Mouse (Mus musculus) liver, embryonic 14.5 days (tissue): ENCODE results near the gene Fzr1. TPM values are rescaled to one million over a fixed set of nuclear protein-coding genes. Genes with fewer than 3 reads are reported as not detected.

Experiments used
- ATAC-seq: fragments of 200-750 bp; cut with Nextera tagmentation; 2 replicates; pipeline ENCODE4 v1.8.0; 2017; ENCODE audit warnings: moderate number of reproducible peaks, mild to moderate bottlenecking, moderate library complexity; ENCODE audit not compliant: insufficient read depth
- DNase-seq, 3 experiments: peaks; one replicate each; pipeline ENCODE4 v3.0.0-alpha.2; 2012 to 2013; ENCODE audit warnings: low read depth in 3 of 3, low spot score in 3 of 3
- H3K27ac ChIP-seq: fragments of 300-500 bp; sonication (generic); 2 replicates; pipeline ENCODE4 v1.5.1; 2014; ENCODE audit warnings: moderate library complexity, mild to moderate bottlenecking, control low read depth, inconsistent platforms
- H3K27me3 ChIP-seq: fragments of 300-500 bp; sonication (generic); 2 replicates; pipeline ENCODE4 v1.6.1; 2014; ENCODE audit warnings: mild to moderate bottlenecking, low read length, moderate library complexity; ENCODE audit not compliant: control insufficient read depth, insufficient read depth
- H3K36me3 ChIP-seq: fragments of 300-500 bp; sonication (generic); replicated peaks from 2 replicates; pipeline ENCODE4 v1.6.1; 2014; ENCODE audit warnings: low read depth; ENCODE audit not compliant: control insufficient read depth, insufficient read depth
- H3K4me1 ChIP-seq, 2 experiments: fragments of 200-500 bp in 1 of 2; fragments of 300-500 bp in 1 of 2; sonication (generic) in 1 of 2; replicated peaks; 2 replicates each; pipeline ENCODE4 v1.6.1; 2012 to 2014; ENCODE audit warnings: antibody characterized with exemption in 1 of 2, inconsistent platforms in 1 of 2, low read length in 1 of 2; ENCODE audit not compliant: control insufficient read depth in 2 of 2, insufficient read depth in 2 of 2
- H3K4me2 ChIP-seq: fragments of 300-500 bp; sonication (generic); 2 replicates; pipeline ENCODE4 v1.6.1; 2014; ENCODE audit warnings: low read depth, mild to moderate bottlenecking, control low read depth, moderate library complexity
- H3K4me3 ChIP-seq, 2 experiments: fragments of 200-500 bp in 1 of 2; fragments of 300-500 bp in 1 of 2; sonication (generic) in 1 of 2; 2 replicates each; pipeline ENCODE4 v1.5.1; 2012 to 2014; ENCODE audit warnings: low read depth in 2 of 2, low read length in 2 of 2, mild to moderate bottlenecking in 2 of 2, control low read depth in 1 of 2, inconsistent platforms in 1 of 2, moderate library complexity in 1 of 2; ENCODE audit not compliant: insufficient read depth in 1 of 2
- H3K9ac ChIP-seq: fragments of 300-500 bp; sonication (generic); replicated peaks from 2 replicates; pipeline ENCODE4 v1.6.1; 2014; ENCODE audit warnings: mild to moderate bottlenecking, control low read depth, moderate library complexity
- H3K9me3 ChIP-seq: fragments of 300-500 bp; sonication (generic); 2 replicates; pipeline ENCODE4 v1.6.1; 2016; ENCODE audit warnings: low read length, mixed read lengths; ENCODE audit not compliant: control insufficient read depth
- CTCF ChIP-seq: IDR thresholded peaks from 2 replicates; pipeline ENCODE4 v1.5.1; 2016; ENCODE audit warnings: antibody characterized with exemption, low read depth, control low read depth
- EP300 ChIP-seq: IDR thresholded peaks from 2 replicates; pipeline ENCODE4 v1.6.1; 2016; ENCODE audit warnings: antibody characterized with exemption, low read depth
- WGBS: fragments of 180-500 bp; shearing (Covaris S2); extraction: QIAGEN DNeasy Blood & Tissue Kit; methylation state at CpG from one replicate; pipeline ENCODE4 v1.1.7; 2014; ENCODE audit not compliant: insufficient replicate concordance; 5-methylcytosine and 5-hydroxymethylcytosine counted together
- polyA plus RNA-seq, 2 experiments: library from polyadenylated mRNA; depleted of rRNA in 1 of 2; stranded (reverse) in 1 of 2; unstranded in 1 of 2; fragments of >200 nt; fragmentation: Nextera tagmentation in 1 of 2; extraction: Ambion mirVana in 1 of 2; gene quantifications; 2 replicates each; pipeline versions ENCODE4 v1.2.1 to v1.2.3; 2012 to 2014

Fzr1 gene
- polyA plus RNA-seq, 2 experiments = 73.1 to 80.5 TPM

DNA sequence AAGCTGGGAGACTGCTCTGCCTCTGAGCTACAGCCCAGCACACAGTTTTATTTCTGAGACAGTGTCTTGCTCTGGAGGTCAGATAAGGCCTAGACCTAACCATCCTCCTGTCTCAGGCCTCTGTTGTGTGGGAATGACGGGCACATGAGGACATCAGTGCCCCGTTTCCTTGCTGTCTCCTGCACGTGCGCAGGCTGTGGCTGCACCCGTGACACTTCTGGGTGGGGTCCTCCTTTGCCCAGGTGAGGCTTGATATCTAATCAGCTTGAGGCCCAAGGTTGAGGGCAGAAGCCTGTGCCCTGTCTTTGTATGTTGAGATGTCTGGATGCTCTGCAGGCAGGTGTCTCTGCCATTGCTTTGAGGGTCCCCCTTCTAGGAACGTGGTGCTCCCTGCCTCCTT is 14.0 kb upstream of the Fzr1 start:
- Histone ChIP-seq H3K9ac (no peak overlapping the region), H3K4me2 (no peak overlapping the region)

DNA sequence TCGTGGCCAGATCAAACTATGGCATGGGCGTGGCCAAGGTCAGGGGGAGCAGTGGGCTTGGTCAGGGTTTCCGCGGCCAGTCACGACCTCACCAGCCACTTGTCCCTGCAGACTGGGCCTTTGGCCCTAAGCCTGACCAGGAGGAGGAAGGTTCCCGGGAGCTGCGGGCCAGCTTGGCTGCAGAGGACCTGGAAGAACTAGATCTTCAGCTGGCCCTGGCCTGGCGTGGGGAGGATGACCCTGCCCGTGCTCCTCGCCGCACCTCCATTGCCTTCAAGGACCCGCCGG is 12.3 kb upstream of the Fzr1 start:
- H3K36me3 ChIP-seq = peaks cover 11% of the 10 kb centered on the region
- H3K27ac ChIP-seq = no peak overlapping the region
- H3K27me3 ChIP-seq = no peaks in the 10 kb centered on the region
- 83% methylated on average over 13 of the region's 13 CpGs for WGBS
- no peak overlapping the region for H3K4me3 ChIP-seq
- H3K9me3 ChIP-seq = no peaks in the 10 kb centered on the region
- ATAC-seq (no peak), DNase-seq (no peak)
- no peak overlapping the region for H3K4me2 ChIP-seq
- H3K4me1 ChIP-seq = peaks cover 3 to 5% of the 10 kb centered on the region in 2 experiments
- no peak overlapping the region for H3K9ac ChIP-seq
- TF ChIP-seq EP300 (no peak), CTCF (no peak)

More for the DNA sequence above, 14.0 kb upstream of the Fzr1 start:
- H3K9me3 ChIP-seq = no peaks in the 10 kb centered on the region
- H3K27me3 ChIP-seq = no peaks in the 10 kb centered on the region
- TF ChIP-seq EP300 = no peak
- no peak for TF ChIP-seq CTCF
- 44% methylated on average over 6 of the region's 6 CpGs for WGBS
- peaks cover 2 to 5% of the 10 kb centered on the region in 2 experiments; a peak in 3 of 4 replicates for H3K4me1 ChIP-seq
- H3K27ac ChIP-seq = no peak overlapping the region
- H3K36me3 ChIP-seq = peaks cover 9% of the 10 kb centered on the region; the same call in 1 of the 2 replicates
- no peak for ATAC-seq
- no peak for DNase-seq
- H3K4me3 ChIP-seq = no peak overlapping the region

DNA sequence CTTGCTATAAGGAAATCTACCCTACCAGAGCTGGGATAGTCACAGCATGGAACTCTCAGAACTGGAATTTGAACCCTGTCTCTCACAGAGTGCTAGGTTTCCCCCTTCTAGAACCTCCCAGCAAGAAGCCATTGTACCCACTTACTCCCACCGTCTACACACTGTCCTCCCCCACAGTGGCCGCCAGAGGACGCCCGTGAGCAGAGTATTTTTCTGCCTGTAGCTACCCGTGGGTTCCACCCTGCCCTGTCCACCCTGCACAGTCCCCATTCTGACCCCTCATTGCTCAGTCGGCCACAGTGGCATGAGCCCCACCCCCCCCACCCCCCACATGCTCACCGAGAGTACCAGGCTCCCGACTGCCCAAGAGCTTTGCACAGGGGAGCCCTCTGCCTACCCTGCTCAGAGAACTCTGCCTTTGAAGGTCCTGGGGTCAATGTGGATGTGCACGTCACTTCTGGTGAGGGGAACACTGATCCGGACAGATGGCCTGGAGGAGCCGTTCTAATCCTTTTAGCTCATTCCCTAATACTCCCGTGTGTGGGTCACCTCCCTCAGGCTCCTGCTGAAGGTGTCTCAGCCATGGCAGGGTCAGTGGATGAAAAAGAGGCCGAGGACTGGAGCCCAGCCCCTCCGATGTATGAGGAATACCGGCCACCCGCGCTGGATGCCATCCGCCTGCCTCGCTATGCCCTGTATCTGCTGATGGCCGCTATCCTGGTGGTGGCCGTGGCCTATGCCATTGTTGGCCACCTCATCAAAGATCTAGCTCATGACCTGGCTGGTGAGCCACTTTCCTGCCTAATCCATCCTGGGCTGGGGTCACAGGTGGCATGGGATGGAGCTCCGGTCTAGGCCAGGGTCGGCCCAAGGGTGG is 11.7 kb upstream of the Fzr1 start:
- Histone ChIP-seq H3K27me3 (no peaks in the 10 kb centered on the region), H3K9me3 (no peaks in the 10 kb centered on the region), H3K36me3 (peaks cover 11% of the 10 kb centered on the region), H3K9ac (no peak overlapping the region), H3K27ac (no peak overlapping the region), H3K4me1 (peaks cover 9 to 10% of the 10 kb centered on the region in 2 experiments), H3K4me3 (no peak overlapping the region), H3K4me2 (no peak overlapping the region)
- ATAC-seq (peak; percentile 35; the same call in 1 of the 2 replicates), DNase-seq (peak in 1 of 3 experiments; percentile 41)
- 55% methylated on average over 23 of the region's 23 CpGs for WGBS
- TF ChIP-seq CTCF (peak; percentile 96), EP300 (no peak)

GRCm38 (mm10) chr10:81389373-81389772 is 11.1 kb upstream of the Fzr1 start:
- 64% methylated on average over 3 of the region's 3 CpGs for WGBS
- H3K4me2 ChIP-seq = no peak overlapping the region
- ATAC-seq (no peak), DNase-seq (no peak)
- peaks cover 10 to 12% of the 10 kb centered on the region in 2 experiments for H3K4me1 ChIP-seq
- no peaks in the 10 kb centered on the region for H3K9me3 ChIP-seq
- no peak overlapping the region for H3K9ac ChIP-seq
- no peak overlapping the region for H3K27ac ChIP-seq
- H3K4me3 ChIP-seq = no peak overlapping the region
- H3K36me3 ChIP-seq = peaks cover 11% of the 10 kb centered on the region
- no peaks in the 10 kb centered on the region for H3K27me3 ChIP-seq
- no peak for TF ChIP-seq CTCF

DNA sequence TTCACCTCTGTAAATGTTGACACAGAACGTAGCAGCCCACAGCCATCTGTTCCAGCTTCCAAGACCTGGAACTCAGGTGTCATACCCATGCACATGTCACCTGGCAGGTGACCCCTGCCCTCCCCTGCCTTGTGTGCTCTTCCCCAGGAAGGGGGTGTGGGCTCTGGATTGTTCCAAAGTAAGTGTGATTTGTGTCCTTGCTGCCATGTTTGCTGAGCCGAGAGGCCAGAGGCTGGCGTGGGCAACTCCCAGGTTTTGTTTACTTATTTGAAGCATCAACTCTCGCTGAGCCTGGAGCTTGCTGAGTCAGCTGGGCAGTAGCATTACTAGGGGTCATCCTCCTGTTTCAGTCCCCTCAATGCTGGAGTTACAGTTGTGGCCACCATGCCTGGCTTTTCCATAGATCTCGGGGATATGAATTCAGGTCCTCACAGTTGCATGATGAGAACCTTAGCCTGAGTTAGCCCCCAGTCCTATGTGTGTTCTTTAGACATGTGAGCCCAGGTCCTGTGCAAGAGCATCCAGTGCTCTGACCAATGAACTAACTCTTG is 10.3 kb upstream of the Fzr1 start, which contains the start of gene Gm48552:
TSS of gene Gm48552 (plus strand) at position 501 of the 551 bp plus-strand sequence.
- DNase-seq = no peak
- Histone ChIP-seq H3K9me3 (no peaks in the 10 kb centered on the region), H3K4me2 (no peak within 1 kb of the TSS), H3K27me3 (no peaks in the 10 kb centered on the region), H3K4me1 (peaks cover 10 to 14% of the 10 kb centered on the region in 2 experiments), H3K9ac (no peak within 1 kb of the TSS), H3K4me3 (no peak within 1 kb of the TSS), H3K36me3 (peaks cover 11% of the 10 kb centered on the region), H3K27ac (no peak within 1 kb of the TSS)
- WGBS = 75% methylated on average over 5 of the region's 5 CpGs
- no peak for ATAC-seq
- TF ChIP-seq EP300 (no peak), CTCF (no peak)
